Mouse (Mus musculus) forebrain, embryonic 10.5 days (tissue): ENCODE data around the gene Zbtb45. TPM values are rescaled to one million over a fixed set of nuclear protein-coding genes. Genes with fewer than 3 reads are reported as not detected.

Experiments
- DNase-seq: peaks from one replicate; pipeline ENCODE4 v3.0.0-alpha.2; 2017; ENCODE audit warnings: low spot score; ENCODE audit errors: extremely low spot score
- H3K27ac ChIP-seq: fragments of 300-500 bp; sonication (generic); 2 replicates; pipeline ENCODE4 v1.5.1; 2016; ENCODE audit warnings: mild to moderate bottlenecking
- H3K27me3 ChIP-seq: fragments of 300-500 bp; sonication (generic); 2 replicates; pipeline ENCODE4 v1.6.1; 2016; ENCODE audit warnings: mild to moderate bottlenecking; ENCODE audit not compliant: poor library complexity, severe bottlenecking
- H3K36me3 ChIP-seq: fragments of 300-500 bp; sonication (generic); replicated peaks from 2 replicates; pipeline ENCODE4 v1.6.1; 2016; ENCODE audit warnings: mild to moderate bottlenecking, moderate library complexity
- H3K4me1 ChIP-seq: fragments of 300-500 bp; sonication (generic); 2 replicates; pipeline ENCODE4 v1.6.1; 2016
- H3K4me3 ChIP-seq: fragments of 300-500 bp; sonication (generic); 2 replicates; pipeline ENCODE4 v1.5.1; 2016; ENCODE audit warnings: mild to moderate bottlenecking, moderate library complexity
- H3K9me3 ChIP-seq: fragments of 300-500 bp; sonication (generic); 2 replicates; pipeline ENCODE4 v1.6.1; 2016; ENCODE audit warnings: mild to moderate bottlenecking, moderate library complexity
- WGBS: fragments of 180-500 bp; shearing (Covaris S2); methylation state at CpG from one replicate; pipeline ENCODE4 v1.1.7; 2016; 5-methylcytosine and 5-hydroxymethylcytosine counted together
- polyA plus RNA-seq: library from polyadenylated mRNA; unstranded; fragments of >200 nt; fragmentation: Nextera tagmentation; extraction: Ambion mirVana; gene quantifications from 2 replicates; pipeline ENCODE4 v1.2.1, GENCODE M21; 2016

The Zbtb45 gene
- 29.7 and 30.7 TPM in 2 replicates for polyA plus RNA-seq

GRCm38 (mm10) chr7:13010005-13010908, at the start of gene Zbtb45:
TSS of gene Zbtb45 (minus strand) at chr7:13010034.
- Histone ChIP-seq H3K27ac (peak within 1 kb of the TSS; percentile 93), H3K4me3 (peak within 1 kb of the TSS; percentile 68), H3K36me3 (peaks cover 29% of the 10 kb centered on the region), H3K27me3 (peaks cover 27% of the 10 kb centered on the region), H3K4me1 (peaks cover 33% of the 10 kb centered on the region), H3K9me3 (no peaks in the 10 kb centered on the region; the same call in 1 of the 2 replicates)
- no peak for DNase-seq
- 18% methylated on average over 26 of the region's 26 CpGs for WGBS

GRCm38 (mm10) chr7:13059536-13059935, 49.7 kb upstream of the Zbtb45 start:
- H3K4me1 ChIP-seq, result peaks cover 7% of the 10 kb centered on the region
- no peak overlapping the region for H3K4me3 ChIP-seq
- no peaks in the 10 kb centered on the region for H3K36me3 ChIP-seq
- no peaks in the 10 kb centered on the region; the same call in 1 of the 2 replicates for H3K9me3 ChIP-seq
- WGBS, result 88% methylated on average over 9 of the region's 9 CpGs
- no peak overlapping the region for H3K27ac ChIP-seq
- no peak for DNase-seq
- no peaks in the 10 kb centered on the region for H3K27me3 ChIP-seq

DNA sequence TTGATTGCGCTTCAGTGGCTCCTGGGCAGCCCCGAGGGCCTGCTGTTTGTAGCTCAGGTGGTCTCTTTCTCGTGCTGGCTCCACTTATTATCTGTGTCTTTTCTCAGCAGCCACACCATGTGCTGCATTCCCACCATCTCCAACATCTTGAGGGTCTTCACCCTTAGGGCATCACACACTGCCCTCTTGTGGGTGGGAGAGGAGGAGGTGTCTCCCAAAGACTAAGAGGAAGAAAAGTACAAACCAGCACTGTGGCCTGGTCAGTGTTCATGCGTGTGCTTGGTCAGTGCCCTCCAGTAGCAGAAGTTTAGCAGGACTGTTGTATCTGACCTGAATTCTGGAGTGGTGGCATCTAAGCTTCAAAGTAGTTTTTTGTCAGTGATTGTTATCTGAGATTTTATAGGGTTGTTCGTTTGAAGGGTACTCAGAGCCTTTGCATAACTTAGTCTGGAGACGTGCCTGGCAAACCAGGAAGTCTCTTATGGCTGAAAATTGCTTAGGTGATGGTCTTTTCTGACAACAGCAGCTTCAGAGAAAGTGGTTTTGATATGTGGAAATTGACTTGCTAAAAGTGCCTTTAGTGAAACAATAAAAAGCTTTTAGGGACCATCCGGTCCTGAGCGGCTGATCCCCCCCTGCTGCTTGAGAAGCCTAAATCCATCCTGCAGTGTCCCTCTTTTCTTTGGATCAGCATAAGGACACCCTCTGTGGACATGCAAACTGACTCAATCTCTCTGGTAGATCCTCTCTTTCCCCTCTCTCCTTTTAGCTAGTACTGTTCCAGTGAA, 47.3 kb upstream of the Zbtb45 start:
- no peak for DNase-seq
- 52% methylated on average over 8 of the region's 8 CpGs for WGBS
- peaks cover 14% of the 10 kb centered on the region for H3K4me1 ChIP-seq
- H3K36me3 ChIP-seq, result no peaks in the 10 kb centered on the region
- H3K9me3 ChIP-seq, result no peaks in the 10 kb centered on the region
- no peak overlapping the region for H3K27ac ChIP-seq
- no peak overlapping the region for H3K4me3 ChIP-seq
- no peaks in the 10 kb centered on the region for H3K27me3 ChIP-seq

- WGBS, result under 1% methylated on average over 41 of the region's 41 CpGs
- Histone ChIP-seq H3K27ac (peak within 1 kb of the TSS; percentile 94), H3K27me3 (no peaks in the 10 kb centered on the region), H3K36me3 (no peaks in the 10 kb centered on the region), H3K4me1 (peaks cover 14% of the 10 kb centered on the region), H3K4me3 (peak within 1 kb of the TSS; percentile 64), H3K9me3 (no peaks in the 10 kb centered on the region)
- peak; percentile 94 for DNase-seq
Observed at GRCm38 (mm10) chr7:13054287-13055010, 44.6 kb upstream of the Zbtb45 start, which contains the start of gene Mzf1. TSS of gene Mzf1 (minus strand) at chr7:13054764.

GRCm38 (mm10) chr7:13053961-13054286, 44.1 kb upstream of the Zbtb45 start:
- peaks cover 14% of the 10 kb centered on the region for H3K4me1 ChIP-seq
- no peaks in the 10 kb centered on the region for H3K36me3 ChIP-seq
- H3K27me3 ChIP-seq, result no peaks in the 10 kb centered on the region
- DNase-seq, result no peak
- 4% methylated on average over 15 of the region's 15 CpGs for WGBS
- peak overlapping the region; percentile 94 for H3K27ac ChIP-seq
- H3K4me3 ChIP-seq, result peak overlapping the region; percentile 64
- H3K9me3 ChIP-seq, result no peaks in the 10 kb centered on the region

DNA sequence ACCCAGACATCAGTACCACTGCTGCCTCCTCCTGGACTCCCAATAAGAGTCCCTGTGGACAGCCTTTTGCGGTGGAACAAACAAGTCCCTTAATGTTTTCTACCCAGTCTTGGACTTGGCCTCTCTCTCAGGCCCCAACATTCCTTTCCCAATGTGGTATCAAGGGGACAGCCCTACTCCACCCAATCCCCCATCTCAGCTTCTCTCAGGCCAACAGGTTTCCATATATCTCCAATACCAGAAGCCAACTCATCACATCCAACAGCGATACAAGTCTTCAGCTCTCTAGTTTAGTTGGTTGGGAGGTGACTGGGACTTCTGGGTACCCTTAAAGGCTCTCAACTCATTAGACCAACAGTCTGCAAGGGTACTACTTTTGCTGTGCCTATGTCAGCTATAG, 43.7 kb upstream of the Zbtb45 start:
- Histone ChIP-seq H3K9me3 (no peaks in the 10 kb centered on the region), H3K4me1 (peaks cover 14% of the 10 kb centered on the region), H3K27ac (peak overlapping the region; percentile 94), H3K36me3 (no peaks in the 10 kb centered on the region), H3K27me3 (no peaks in the 10 kb centered on the region), H3K4me3 (peak overlapping the region; percentile 64)
- 91% methylated on average over 2 of the region's 2 CpGs for WGBS
- DNase-seq, result no peak

DNA sequence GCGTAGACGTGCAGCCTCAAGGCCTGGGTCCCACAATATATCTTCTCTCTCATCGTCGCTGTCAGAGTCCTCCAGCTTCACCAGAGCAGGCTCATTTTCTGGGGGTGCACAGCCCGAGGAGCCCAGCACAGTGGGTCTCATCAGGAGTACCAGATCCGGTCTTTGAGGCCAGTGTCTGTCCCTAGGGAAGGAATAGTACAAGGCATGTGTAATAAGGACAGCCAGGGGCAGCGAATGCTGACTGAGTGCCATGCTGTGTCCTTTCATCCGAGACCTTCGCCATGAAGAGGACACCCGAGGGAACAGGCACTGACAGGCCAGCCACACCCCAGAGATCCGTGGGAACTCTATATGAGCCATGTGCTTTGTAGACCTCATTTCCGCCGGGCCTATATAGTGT, 43.2 kb upstream of the Zbtb45 start:
- peak overlapping the region; percentile 64; the same call in 1 of the 2 replicates for H3K4me3 ChIP-seq
- DNase-seq, result no peak
- 92% methylated on average over 13 of the region's 13 CpGs for WGBS

DNA sequence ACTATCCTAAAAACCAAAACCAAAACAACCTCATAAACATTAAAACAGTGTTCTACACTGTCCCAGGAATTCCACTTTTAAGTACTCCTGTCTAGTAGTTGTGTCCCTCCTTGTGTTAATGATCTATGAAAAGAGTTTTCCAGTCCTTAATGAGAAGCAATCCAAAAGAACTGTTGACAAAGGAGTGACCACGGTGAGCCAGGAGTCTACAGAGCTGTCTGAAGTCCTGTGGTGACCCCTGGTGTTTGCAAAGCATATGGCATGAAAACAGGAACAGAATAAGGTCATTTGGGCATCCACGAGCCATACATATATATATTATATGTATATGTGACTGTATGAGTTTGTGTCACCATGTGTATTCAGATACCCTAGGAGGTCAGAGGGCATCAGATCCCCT, 36.2 kb upstream of the Zbtb45 start:
- H3K27ac ChIP-seq, result no peak overlapping the region
- WGBS, result 16% methylated on average over 2 of the region's 2 CpGs
- peaks cover 48% of the 10 kb centered on the region for H3K27me3 ChIP-seq
- H3K36me3 ChIP-seq, result 0 out of 2 replicates have a peak, but pooled peaks cover 3% of the 10 kb centered on the region
- DNase-seq, result peak; percentile 52
- peaks cover 15% of the 10 kb centered on the region for H3K9me3 ChIP-seq
- H3K4me3 ChIP-seq, result no peak overlapping the region
- peaks cover 15% of the 10 kb centered on the region for H3K4me1 ChIP-seq

More for the DNA sequence above, 43.2 kb upstream of the Zbtb45 start:
- Histone ChIP-seq H3K4me1 (peaks cover 14% of the 10 kb centered on the region), H3K9me3 (no peaks in the 10 kb centered on the region), H3K27ac (no peak overlapping the region), H3K36me3 (no peaks in the 10 kb centered on the region), H3K27me3 (no peaks in the 10 kb centered on the region)

- peaks cover 15% of the 10 kb centered on the region for H3K9me3 ChIP-seq
- peaks cover 53% of the 10 kb centered on the region for H3K27me3 ChIP-seq
- H3K27ac ChIP-seq, result peak overlapping the region; percentile 76; the same call in 1 of the 2 replicates
- 0 out of 2 replicates have a peak, but pooled peaks cover 3% of the 10 kb centered on the region for H3K36me3 ChIP-seq
- peaks cover 19% of the 10 kb centered on the region for H3K4me1 ChIP-seq
- no peak for DNase-seq
- 3% methylated on average over 23 of the region's 23 CpGs for WGBS
- H3K4me3 ChIP-seq, result peak overlapping the region; percentile 63
Observed at GRCm38 (mm10) chr7:13044254-13044625, 34.4 kb upstream of the Zbtb45 start.

GRCm38 (mm10) chr7:13043445-13044253, 33.8 kb upstream of the Zbtb45 start:
- Histone ChIP-seq H3K4me3 (peak overlapping the region; percentile 63), H3K27me3 (peaks cover 53% of the 10 kb centered on the region), H3K4me1 (peaks cover 25% of the 10 kb centered on the region), H3K36me3 (0 out of 2 replicates have a peak, but pooled peaks cover 3% of the 10 kb centered on the region), H3K9me3 (peaks cover 15% of the 10 kb centered on the region), H3K27ac (peak overlapping the region; percentile 76)
- peak; percentile 57 for DNase-seq
- WGBS, result 5% methylated on average over 88 of the region's 88 CpGs

DNA sequence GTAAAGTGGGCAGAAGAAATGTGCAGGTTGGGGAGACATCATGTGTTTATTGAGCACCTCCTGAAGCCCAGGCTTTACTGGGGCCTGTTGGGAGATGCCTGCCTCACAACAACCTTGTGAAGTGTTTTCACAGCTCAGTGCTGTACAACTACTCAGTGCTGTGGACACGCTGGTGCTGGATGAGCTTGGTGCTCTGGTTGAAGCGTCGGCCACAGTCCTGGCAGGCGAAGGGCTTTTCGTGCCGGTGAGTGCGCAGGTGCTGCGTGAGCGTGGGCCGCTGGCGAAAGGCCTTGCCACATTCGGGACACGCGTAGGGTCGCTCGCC, 33.2 kb upstream of the Zbtb45 start:
- 34% methylated on average over 16 of the region's 16 CpGs for WGBS
- H3K4me3 ChIP-seq, result peak overlapping the region; percentile 63
- 0 out of 2 replicates have a peak, but pooled peaks cover 3% of the 10 kb centered on the region for H3K36me3 ChIP-seq
- H3K27ac ChIP-seq, result no peak overlapping the region
- peaks cover 53% of the 10 kb centered on the region for H3K27me3 ChIP-seq
- peaks cover 27% of the 10 kb centered on the region for H3K4me1 ChIP-seq
- peaks cover 15% of the 10 kb centered on the region for H3K9me3 ChIP-seq
- DNase-seq, result no peak
